Mouse (Mus musculus) kidney, postnatal 14 days (tissue): ENCODE measurements around the gene Smarcb1.
A peak's percentile ranks its signal among the peaks of the same experiment; 100 is the strongest.

Experiments
- DNase-seq: peaks from one replicate; pipeline ENCODE4 v3.0.0; 2022; ENCODE audit warnings: mixed read lengths

Smarcb1 gene

GRCm38 (mm10) chr10:75932891-75933290 is 11.5 kb upstream of the Smarcb1 start, which contains the start of gene Chchd10:
Gene Chchd10 (plus strand): TSS chr10:75933130.
- DNase-seq, result no peak

GRCm38 (mm10) chr10:75932081-75932678 is 10.8 kb upstream of the Smarcb1 start:
- peak; percentile 84 for DNase-seq

GRCm38 (mm10) chr10:75931311-75931710 is 9.9 kb upstream of the Smarcb1 start:
- no peak for DNase-seq

- peak; percentile 60 for DNase-seq
Measured at GRCm38 (mm10) chr10:75930304-75930703, 8.9 kb upstream of the Smarcb1 start.

GRCm38 (mm10) chr10:75926396-75926795 is 5.0 kb upstream of the Smarcb1 start:
- DNase-seq, result no peak

GRCm38 (mm10) chr10:75924324-75924723 is 2.9 kb upstream of the Smarcb1 start:
- no peak for DNase-seq

- DNase-seq, result peak; percentile 47
Measured at GRCm38 (mm10) chr10:75921726-75922560, 526 bp upstream of the Smarcb1 start.

- DNase-seq, result no peak
Measured at GRCm38 (mm10) chr10:75919026-75919425, 2.4 kb downstream of the Smarcb1 start.

GRCm38 (mm10) chr10:75916840-75917239 is 4.6 kb downstream of the Smarcb1 start:
- no peak for DNase-seq

- DNase-seq, result no peak
Measured at GRCm38 (mm10) chr10:75915557-75915956, 5.9 kb downstream of the Smarcb1 start.

- no peak for DNase-seq
Measured at GRCm38 (mm10) chr10:75913013-75913589, 8.3 kb downstream of the Smarcb1 start.

GRCm38 (mm10) chr10:75910698-75911097 is 10.7 kb downstream of the Smarcb1 start:
- DNase-seq, result peak; percentile 37

GRCm38 (mm10) chr10:75906882-75907281 is 14.5 kb downstream of the Smarcb1 start:
- no peak for DNase-seq

GRCm38 (mm10) chr10:75904391-75904790 is 17.0 kb downstream of the Smarcb1 start:
- DNase-seq, result no peak

- peak; percentile 69 for DNase-seq
Measured at GRCm38 (mm10) chr10:75898846-75899245, 22.6 kb downstream of the Smarcb1 start.

GRCm38 (mm10) chr10:75898039-75898564 is 23.3 kb downstream of the Smarcb1 start:
- no peak for DNase-seq

- DNase-seq, result peak; percentile 85
Measured at GRCm38 (mm10) chr10:75897373-75897772, 24.0 kb downstream of the Smarcb1 start.

- no peak for DNase-seq
Measured at GRCm38 (mm10) chr10:75896208-75896607, 25.2 kb downstream of the Smarcb1 start.

- no peak for DNase-seq
Measured at GRCm38 (mm10) chr10:75895730-75896129, 25.7 kb downstream of the Smarcb1 start.

- no peak for DNase-seq
Measured at GRCm38 (mm10) chr10:75894601-75895000, 26.8 kb downstream of the Smarcb1 start.

- DNase-seq, result peak; percentile 95
Measured at GRCm38 (mm10) chr10:75893089-75893750, 28.2 kb downstream of the Smarcb1 start, which contains the start of gene Derl3. Gene Derl3 (plus strand): TSS chr10:75893413.

GRCm38 (mm10) chr10:75889406-75890153 is 31.8 kb downstream of the Smarcb1 start:
- DNase-seq, result no peak
